Mouse (Mus musculus) G1E (cell line): ENCODE results near the gene F12. TPM values are rescaled to one million over a fixed set of nuclear protein-coding genes. Genes with fewer than 3 reads are reported as not detected.

ENCODE experiments used
- ATAC-seq: 2 replicates; pipeline ENCODE4 v1.8.0; 2016; ENCODE audit warnings: mild to moderate bottlenecking; ENCODE audit not compliant: insufficient number of reproducible peaks, poor library complexity, low FRiP score, severe bottlenecking; ENCODE audit errors: extremely low read depth
- DNase-seq: peaks from one replicate; pipeline ENCODE4 v3.0.0; 2012; ENCODE audit warnings: low spot score
- H3K27me3 ChIP-seq: 2 replicates; pipeline ENCODE4 v1.6.1; 2012; ENCODE audit warnings: mild to moderate bottlenecking, low read length, inconsistent platforms; ENCODE audit not compliant: insufficient read depth
- H3K36me3 ChIP-seq: replicated peaks from 2 replicates; pipeline ENCODE3; 2012; ENCODE audit warnings: mild to moderate bottlenecking, inconsistent platforms
- H3K4me1 ChIP-seq: 2 replicates; pipeline ENCODE4 v1.6.1; 2012; ENCODE audit warnings: low read depth, low read length, inconsistent platforms, mixed read lengths; ENCODE audit not compliant: insufficient read depth
- H3K4me3 ChIP-seq: 2 replicates; pipeline ENCODE4 v1.5.1; 2012; ENCODE audit warnings: low read depth, mild to moderate bottlenecking, inconsistent platforms, low read length, moderate library complexity, mixed read lengths
- H3K9me3 ChIP-seq: replicated peaks from 2 replicates; pipeline ENCODE4 v1.6.1; 2012; ENCODE audit warnings: inconsistent platforms
- CTCF ChIP-seq: IDR thresholded peaks from 2 replicates; pipeline ENCODE4 v1.5.1; 2012; ENCODE audit warnings: low read depth, low read length, inconsistent platforms, mixed read lengths
- GATA1 ChIP-seq: IDR thresholded peaks from 2 replicates; pipeline ENCODE4 v1.6.1; 2012; ENCODE audit warnings: borderline replicate concordance, low read length, inconsistent platforms, mixed read lengths
- GATA2 ChIP-seq: IDR thresholded peaks from 2 replicates; pipeline ENCODE4 v1.6.1; 2012; ENCODE audit warnings: low read depth, low read length, inconsistent platforms, borderline replicate concordance
- POLR2AphosphoS5 ChIP-seq: IDR thresholded peaks from 2 replicates; pipeline ENCODE4 v1.6.1; 2012; ENCODE audit warnings: low read depth, low read length, inconsistent platforms; ENCODE audit not compliant: insufficient replicate concordance
- TAL1 ChIP-seq: conservative IDR thresholded peaks from 2 replicates; pipeline ENCODE4 v1.6.1; 2012; ENCODE audit warnings: low read depth, low read length, inconsistent platforms, mixed read lengths
- polyA plus RNA-seq: library from polyadenylated mRNA; stranded (reverse); fragments of >175 nt; gene quantifications from 2 replicates; pipeline ENCODE4 v1.2.3, GENCODE M21; 2012
- total RNA-seq, 2 experiments: library from RNA; stranded (forward) in 1 of 2; stranded (reverse) in 1 of 2; fragments of 200-1000 nt in 1 of 2; fragments of >200 nt in 1 of 2; fragmentation: Nextera tagmentation in 1 of 2; gene quantifications; 2 replicates each; pipeline ENCODE4 v1.2.3; 2014 to 2017

Gene F12
- total and polyA plus RNA-seq, 3 experiments, result 0.05 TPM; not detected in 2

GRCm38 (mm10) chr13:55450511-55450980, 24.0 kb upstream of the F12 start:
- H3K36me3 ChIP-seq, result peaks cover 92% of the 10 kb centered on the region
- no peaks in the 10 kb centered on the region for H3K27me3 ChIP-seq
- DNase-seq (no peak), ATAC-seq (no peak)
- peaks cover 51% of the 10 kb centered on the region for H3K4me1 ChIP-seq
- TF ChIP-seq TAL1, result no peak
- TF ChIP-seq POLR2AphosphoS5, result no peak
- no peak for TF ChIP-seq CTCF
- no peak for TF ChIP-seq GATA1
- H3K9me3 ChIP-seq, result no peaks in the 10 kb centered on the region
- no peak overlapping the region for H3K4me3 ChIP-seq

DNA sequence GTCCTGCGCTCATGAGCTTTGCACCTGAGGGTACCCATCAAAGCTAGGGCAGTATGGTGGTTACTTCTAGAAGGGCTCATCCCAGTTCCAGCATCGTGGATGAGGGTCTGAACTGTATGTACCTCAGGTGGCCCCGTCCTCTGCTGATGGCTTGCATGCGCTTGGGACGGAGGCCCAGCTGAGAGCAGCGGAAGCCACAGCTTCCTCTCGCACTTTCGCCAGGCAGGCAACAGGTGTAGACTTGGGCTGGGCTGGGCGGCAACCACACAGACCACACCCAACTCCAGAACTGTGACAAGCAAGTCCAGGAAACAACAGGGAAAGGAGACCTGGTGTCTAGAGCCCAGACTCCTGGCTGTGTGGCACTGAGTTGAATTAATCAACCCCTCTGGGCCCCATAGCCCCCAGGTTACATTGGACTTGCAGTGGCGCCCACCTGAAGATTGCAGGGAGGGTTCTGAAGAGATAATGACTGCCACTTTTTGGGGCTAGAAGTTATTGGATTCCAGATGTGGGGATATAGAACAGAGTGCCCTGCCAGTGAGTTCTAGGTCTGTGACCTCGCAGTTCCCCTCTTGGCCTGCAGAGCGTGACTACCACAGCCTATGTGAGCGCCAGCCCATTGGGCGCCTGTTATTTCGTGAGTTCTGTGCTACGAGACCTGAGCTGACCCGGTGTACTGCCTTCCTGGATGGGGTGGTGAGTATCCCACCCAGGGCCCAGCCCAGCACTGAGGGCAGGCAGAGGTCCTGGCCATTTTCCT, 23.3 kb upstream of the F12 start:
- Histone ChIP-seq H3K4me3 (peak overlapping the region; percentile 18; the same call in 1 of the 2 replicates), H3K36me3 (peaks cover 85% of the 10 kb centered on the region), H3K27me3 (no peaks in the 10 kb centered on the region), H3K9me3 (no peaks in the 10 kb centered on the region), H3K4me1 (peaks cover 53% of the 10 kb centered on the region)
- no peak for TF ChIP-seq GATA2
- TF ChIP-seq GATA1, result no peak
- no peak; the same call in 1 of the 2 replicates for TF ChIP-seq CTCF
- no peak for TF ChIP-seq POLR2AphosphoS5
- TF ChIP-seq TAL1, result no peak
- no peak for DNase-seq
- no peak for ATAC-seq

DNA sequence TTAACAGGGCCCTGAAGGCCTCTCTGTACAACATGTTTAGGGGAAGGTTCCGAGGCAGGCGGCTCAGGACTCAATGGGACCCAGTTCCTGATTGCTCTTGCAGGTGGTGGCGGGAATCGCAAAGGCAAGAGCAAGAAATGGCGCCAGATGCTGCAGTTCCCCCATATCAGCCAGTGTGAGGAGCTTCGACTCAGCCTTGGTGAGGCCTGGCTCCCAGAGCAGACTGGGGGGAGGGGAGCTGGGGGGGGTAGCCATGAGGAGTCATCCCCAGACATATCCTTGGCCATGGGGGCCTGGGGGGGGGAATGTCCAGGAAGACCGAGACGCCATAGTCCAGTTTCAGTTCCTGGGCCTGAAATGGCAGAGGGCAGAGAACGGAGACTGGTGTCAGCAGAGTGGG, 22.6 kb upstream of the F12 start:
- Histone ChIP-seq H3K36me3 (peaks cover 78% of the 10 kb centered on the region), H3K9me3 (no peaks in the 10 kb centered on the region), H3K4me1 (peaks cover 56% of the 10 kb centered on the region), H3K27me3 (no peaks in the 10 kb centered on the region), H3K4me3 (0 out of 2 replicates have a peak overlapping the region, but pooled peaks have one; percentile 18)
- DNase-seq, result no peak
- ATAC-seq, result no peak
- no peak for TF ChIP-seq TAL1
- TF ChIP-seq CTCF, result no peak
- TF ChIP-seq GATA2, result no peak
- TF ChIP-seq GATA1, result no peak
- TF ChIP-seq POLR2AphosphoS5, result no peak

- peaks cover 68% of the 10 kb centered on the region for H3K36me3 ChIP-seq
- ATAC-seq (no peak), DNase-seq (no peak)
- no peaks in the 10 kb centered on the region for H3K9me3 ChIP-seq
- H3K4me1 ChIP-seq, result peaks cover 63% of the 10 kb centered on the region
- TF ChIP-seq CTCF (no peak), GATA2 (no peak), TAL1 (no peak)
- no peak overlapping the region for H3K4me3 ChIP-seq
- no peaks in the 10 kb centered on the region for H3K27me3 ChIP-seq
Measured at GRCm38 (mm10) chr13:55448131-55448530, 21.5 kb upstream of the F12 start.

DNA sequence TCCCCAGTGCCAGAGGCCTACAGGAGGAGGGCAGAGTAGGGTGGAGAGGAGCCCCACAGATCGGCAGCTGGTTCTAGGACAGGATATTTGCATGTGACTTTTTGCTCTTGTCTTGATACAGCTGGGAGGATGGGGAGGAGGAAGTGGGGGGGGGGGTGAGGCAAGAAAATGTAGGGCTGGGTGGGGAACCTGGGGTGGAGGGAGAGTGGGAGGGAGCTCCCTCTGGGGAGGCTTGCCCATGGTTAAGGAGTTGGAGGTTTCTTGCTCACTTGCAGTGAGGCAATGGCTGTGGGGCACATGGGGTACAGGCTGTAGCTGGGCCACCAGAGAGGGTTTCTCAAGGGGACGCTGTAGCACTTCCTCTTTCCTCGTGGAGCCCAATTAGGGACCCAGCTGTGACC, 20.9 kb upstream of the F12 start:
- Histone ChIP-seq H3K4me3 (peak overlapping the region; percentile 0; the same call in 1 of the 2 replicates), H3K36me3 (peaks cover 62% of the 10 kb centered on the region), H3K4me1 (peaks cover 63% of the 10 kb centered on the region), H3K27me3 (peaks cover 3% of the 10 kb centered on the region; the same call in 1 of the 2 replicates), H3K9me3 (no peaks in the 10 kb centered on the region)
- no peak for TF ChIP-seq POLR2AphosphoS5
- ATAC-seq (no peak), DNase-seq (no peak)

GRCm38 (mm10) chr13:55446483-55447105, 20.0 kb upstream of the F12 start:
- Histone ChIP-seq H3K9me3 (no peaks in the 10 kb centered on the region), H3K36me3 (peaks cover 52% of the 10 kb centered on the region), H3K27me3 (peaks cover 6% of the 10 kb centered on the region), H3K4me3 (peak overlapping the region; percentile 88; the same call in 1 of the 2 replicates), H3K4me1 (peaks cover 59% of the 10 kb centered on the region)
- peak; percentile 57 for DNase-seq
- TF ChIP-seq GATA1 (no peak), TAL1 (peak; percentile 30; the same call in 1 of the 2 replicates)
- ATAC-seq, result peak; percentile 22; the same call in 1 of the 2 replicates
